Mouse (Mus musculus) frontal cortex, adult 2 months (tissue): Measurements from ENCODE around the gene Plekhg3. TPM values are rescaled to one million over a fixed set of nuclear protein-coding genes. Genes with fewer than 3 reads are reported as not detected.
A peak's percentile ranks its signal among the peaks of the same experiment; 100 is the strongest.

Source experiments
- DNase-seq, 2 experiments: peaks; one replicate each; pipeline ENCODE4 v3.0.0; 2022; ENCODE audit warnings: low spot score in 1 of 2; ENCODE audit errors: extremely low spot score in 1 of 2
- polyA plus RNA-seq: library from polyadenylated mRNA; depleted of rRNA; stranded (reverse); fragments of >200 nt; gene quantifications from 2 replicates; pipeline ENCODE4 v1.2.3, GENCODE M21; 2012

The Plekhg3 gene
- polyA plus RNA-seq, 1 experiment: 12.6 TPM

- DNase-seq: no peak
Measured at GRCm38 (mm10) chr12:76523654-76524053, 7.0 kb upstream of the Plekhg3 start.

GRCm38 (mm10) chr12:76524915-76525314 lies 5.8 kb upstream of the Plekhg3 start:
- DNase-seq: no peak

GRCm38 (mm10) chr12:76527245-76527881 lies 3.3 kb upstream of the Plekhg3 start:
- DNase-seq: no peak

GRCm38 (mm10) chr12:76528766-76529165 lies 1.9 kb upstream of the Plekhg3 start:
- DNase-seq: no peak

- DNase-seq: no peak
Measured at GRCm38 (mm10) chr12:76531986-76532925, 1.6 kb downstream of the Plekhg3 start.

GRCm38 (mm10) chr12:76532926-76533376 lies 2.3 kb downstream of the Plekhg3 start:
- DNase-seq: no peak

GRCm38 (mm10) chr12:76533377-76534222 lies 2.9 kb downstream of the Plekhg3 start:
- DNase-seq: no peak

- no peak for DNase-seq
Measured at GRCm38 (mm10) chr12:76534233-76534632, 3.5 kb downstream of the Plekhg3 start.

GRCm38 (mm10) chr12:76534641-76535283 lies 4.1 kb downstream of the Plekhg3 start:
- DNase-seq: no peak

- DNase-seq: no peak
Measured at GRCm38 (mm10) chr12:76535471-76535900, 4.8 kb downstream of the Plekhg3 start.

GRCm38 (mm10) chr12:76536591-76537153 lies 6.0 kb downstream of the Plekhg3 start:
- DNase-seq: no peak

- DNase-seq: no peak
Measured at GRCm38 (mm10) chr12:76537434-76537833, 6.7 kb downstream of the Plekhg3 start.

GRCm38 (mm10) chr12:76540169-76540568 lies 9.5 kb downstream of the Plekhg3 start:
- DNase-seq: no peak

- DNase-seq: no peak
Measured at GRCm38 (mm10) chr12:76540701-76541221, 10.1 kb downstream of the Plekhg3 start.

- no peak for DNase-seq
Measured at GRCm38 (mm10) chr12:76541475-76541874, 10.8 kb downstream of the Plekhg3 start.

- DNase-seq: no peak
Measured at GRCm38 (mm10) chr12:76541879-76542278, 11.2 kb downstream of the Plekhg3 start.

- DNase-seq: peak; percentile 16 to 45
Measured at GRCm38 (mm10) chr12:76545786-76546370, 15.2 kb downstream of the Plekhg3 start.

GRCm38 (mm10) chr12:76546383-76547276 lies 15.9 kb downstream of the Plekhg3 start:
- no peak for DNase-seq
